Mouse (Mus musculus) lung, adult 2 months (tissue): ENCODE data around the gene Cdc42ep4.

Experiments
- CTCF ChIP-seq: fragments of 200-500 bp; IDR thresholded peaks from 2 replicates; pipeline ENCODE4 v1.5.1; 2011; ENCODE audit warnings: mild to moderate bottlenecking, low read length, control low read depth; ENCODE audit not compliant: insufficient read depth
- POLR2A ChIP-seq: fragments of 200-500 bp; IDR thresholded peaks from 2 replicates; pipeline ENCODE4 v1.6.1; 2011; ENCODE audit warnings: low read depth, mild to moderate bottlenecking, control low read depth, low read length, borderline replicate concordance; ENCODE audit errors: extremely low read depth

- no peak for TF ChIP-seq CTCF
- no peak for TF ChIP-seq POLR2A
These were observed 40.6 kb downstream of the Cdc42ep4 start for GRCm38 (mm10) chr11:113711061-113711460.
